Mouse (Mus musculus) E14TG2a.4 (cell line): ENCODE measurements around the gene Rack1.
"Not testable (repeated sequence)": the region's sequence is repeated elsewhere in the genome, so short reads cannot be mapped to it uniquely, and the experiment has no call there.

Experiments
- H3K27me3 ChIP-seq: 2 replicates; pipeline ENCODE4 v1.6.1; 2014; ENCODE audit warnings: low read length, control low read depth; ENCODE audit not compliant: insufficient read depth
- H3K36me3 ChIP-seq: 2 replicates; pipeline ENCODE4 v1.6.1; 2014; ENCODE audit warnings: low read length, control low read depth; ENCODE audit not compliant: insufficient read depth
- H3K4me1 ChIP-seq: replicated peaks from 2 replicates; pipeline ENCODE4 v1.6.1; 2014; ENCODE audit warnings: low read depth, low read length, control low read depth
- H3K4me3 ChIP-seq: replicated peaks from 2 replicates; pipeline ENCODE4 v1.5.1; 2014; ENCODE audit warnings: mild to moderate bottlenecking, low read length
- H3K9me3 ChIP-seq: 2 replicates; pipeline ENCODE4 v1.6.1; 2014; ENCODE audit warnings: low read length, control low read depth
- CTCF ChIP-seq: conservative IDR thresholded peaks from 2 replicates; pipeline ENCODE4 v1.5.1; 2014; ENCODE audit warnings: low read length
- NANOG ChIP-seq: IDR thresholded peaks from 2 replicates; pipeline ENCODE4 v1.6.1; 2014; ENCODE audit warnings: borderline replicate concordance, low read length, mixed read lengths
- POU5F1 ChIP-seq: IDR thresholded peaks from 2 replicates; pipeline ENCODE4 v1.6.1; 2014; ENCODE audit warnings: low read length, borderline replicate concordance

Rack1 gene

DNA sequence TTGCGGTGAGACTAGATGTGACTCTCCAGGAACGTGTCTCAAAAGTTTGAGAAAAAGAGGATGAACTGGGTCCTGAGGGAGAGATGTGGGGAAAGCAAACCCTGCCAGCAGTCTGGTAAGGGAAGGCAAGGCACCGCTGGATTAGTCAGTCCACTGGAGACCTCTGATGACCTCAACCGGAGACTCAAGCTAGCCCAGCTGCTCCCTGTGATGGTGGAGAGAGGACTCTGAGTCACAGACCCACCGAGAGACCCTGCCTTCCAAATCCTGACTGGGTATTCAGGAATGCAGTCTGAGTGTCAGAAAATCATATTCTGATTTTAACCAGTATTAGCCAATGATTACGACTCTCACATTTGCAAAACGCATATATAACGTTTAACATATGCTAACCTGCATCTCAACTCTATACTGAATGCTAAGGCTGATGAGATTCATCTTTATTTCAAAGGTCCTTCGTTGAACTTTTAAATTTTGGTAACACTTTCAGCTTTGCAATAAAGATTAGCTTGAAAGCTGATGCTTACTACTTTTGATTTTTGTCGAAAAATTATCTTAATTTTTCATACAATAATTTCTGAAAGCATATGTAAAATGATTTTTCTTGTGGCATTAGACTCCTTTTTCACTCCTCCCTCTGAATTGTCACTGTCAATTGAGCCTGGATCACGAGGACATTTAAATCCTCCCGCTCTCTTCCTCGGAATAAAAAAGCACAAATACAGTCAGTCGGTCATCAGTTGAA is 22.8 kb downstream of the Rack1 start:
- peaks cover 2% of the 10 kb centered on the region for H3K9me3 ChIP-seq
- H3K4me1 ChIP-seq, result peaks cover 58% of the 10 kb centered on the region
- peak overlapping the region; percentile 69 for H3K4me3 ChIP-seq
- H3K36me3 ChIP-seq, result no peaks in the 10 kb centered on the region
- TF ChIP-seq CTCF (no peak), POU5F1 (no peak), NANOG (no peak)
- H3K27me3 ChIP-seq, result peaks cover 8% of the 10 kb centered on the region

DNA sequence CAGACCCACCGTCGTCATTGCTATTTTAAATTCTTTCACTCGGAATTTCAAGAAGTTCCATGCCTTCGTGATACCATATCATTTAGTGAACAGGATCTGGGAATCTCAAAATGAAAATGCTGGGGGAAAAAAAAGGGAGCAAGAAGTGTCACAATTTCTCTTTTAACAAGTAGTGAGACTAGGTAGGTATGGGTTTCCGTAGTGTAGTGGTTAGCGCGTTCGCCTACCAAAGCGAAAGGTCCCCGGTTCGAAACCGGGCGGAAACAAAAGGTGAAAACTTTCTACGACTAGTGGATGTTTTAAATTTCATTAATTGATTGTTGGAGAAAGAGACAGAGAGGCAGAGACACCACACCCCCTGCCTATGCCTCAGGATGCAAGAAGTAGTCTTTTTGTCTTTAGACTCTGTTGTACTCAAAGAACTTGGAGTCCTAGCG is 23.4 kb downstream of the Rack1 start:
- Histone ChIP-seq H3K4me1 (peaks cover 58% of the 10 kb centered on the region), H3K4me3 (peak overlapping the region; percentile 69), H3K27me3 (peaks cover 8% of the 10 kb centered on the region), H3K9me3 (peaks cover 5% of the 10 kb centered on the region), H3K36me3 (no peaks in the 10 kb centered on the region)
- TF ChIP-seq CTCF, result no peak
- no peak for TF ChIP-seq NANOG
- TF ChIP-seq POU5F1, result no peak

DNA sequence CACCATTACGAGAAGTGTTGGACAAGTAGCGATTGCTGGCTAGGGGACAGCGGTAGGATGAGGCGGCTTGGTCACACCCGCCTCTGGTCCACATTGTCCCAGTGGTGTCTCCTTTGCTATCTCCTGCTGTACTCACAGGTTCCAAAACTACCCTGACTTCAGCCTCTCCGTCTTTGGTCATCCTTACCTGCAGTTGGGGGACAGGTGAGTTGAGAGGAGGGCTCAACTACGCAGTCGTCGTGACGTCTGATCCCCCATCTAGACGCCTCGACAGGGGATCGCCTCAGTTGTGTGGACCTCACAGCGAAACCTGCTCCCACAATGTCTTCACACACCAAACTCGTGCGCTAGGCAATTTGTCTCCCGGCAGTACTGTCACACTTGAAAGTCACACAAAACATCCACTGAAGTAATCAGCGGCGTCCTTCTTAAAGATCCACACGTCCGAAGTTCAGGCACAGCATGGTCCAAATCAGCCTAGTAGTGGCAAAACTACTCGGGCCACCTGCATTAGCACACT is 24.2 kb downstream of the Rack1 start:
- peaks cover 60% of the 10 kb centered on the region for H3K4me1 ChIP-seq
- TF ChIP-seq POU5F1 (no peak), NANOG (no peak), CTCF (no peak)
- no peaks in the 10 kb centered on the region for H3K36me3 ChIP-seq

DNA sequence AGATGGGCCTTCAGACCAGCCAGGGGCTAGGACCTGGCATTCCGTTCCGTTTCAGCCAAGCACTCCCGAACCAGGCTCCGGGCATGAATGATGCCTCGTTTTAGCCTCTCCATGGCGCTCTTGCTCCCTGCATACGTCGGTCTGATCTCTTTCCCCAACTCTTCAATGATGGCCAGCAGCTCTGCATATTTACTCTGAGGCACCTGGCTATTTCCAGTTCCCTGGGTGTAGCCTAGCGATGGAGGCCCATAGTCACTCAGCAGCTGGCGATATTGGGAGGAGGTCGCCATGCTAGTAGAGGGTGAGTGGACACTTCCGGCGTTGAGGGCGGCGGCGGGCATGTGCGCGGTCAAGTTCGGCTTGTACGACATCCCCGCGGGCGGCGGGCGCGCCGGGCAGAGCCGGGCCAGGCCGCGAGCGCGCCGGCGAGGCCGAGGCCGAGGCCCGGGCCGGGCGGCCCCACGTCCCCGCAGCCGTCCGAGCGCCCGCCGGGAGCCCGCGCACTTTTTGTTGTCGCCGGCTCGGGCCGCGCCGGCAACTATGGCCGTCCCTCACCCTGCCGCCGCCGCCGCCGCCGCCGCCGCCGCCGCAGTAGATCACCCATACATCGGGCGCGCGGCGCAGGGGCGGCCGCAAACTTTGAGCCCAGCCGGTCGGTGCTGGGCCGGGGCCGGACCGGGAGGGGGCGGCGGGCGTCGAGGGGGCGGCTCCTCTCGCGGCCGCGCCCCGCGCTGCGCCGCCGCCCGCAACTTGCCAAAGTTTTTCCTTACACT is 26.0 kb downstream of the Rack1 start, which contains the start of the genes Trim7 and Gm12184:
Gene Trim7, plus strand, starts transcription at position 162 of the 773 bp plus-strand sequence.
Gene Gm12184, minus strand, starts transcription at position 677 of the 773 bp plus-strand sequence.
- H3K36me3 ChIP-seq, H3K27me3 ChIP-seq: not testable (repeated sequence)

More for the DNA sequence above, 24.2 kb downstream of the Rack1 start:
- Histone ChIP-seq H3K9me3 (peaks cover 5% of the 10 kb centered on the region), H3K27me3 (peaks cover 8% of the 10 kb centered on the region), H3K4me3 (peak overlapping the region; percentile 69)

DNA sequence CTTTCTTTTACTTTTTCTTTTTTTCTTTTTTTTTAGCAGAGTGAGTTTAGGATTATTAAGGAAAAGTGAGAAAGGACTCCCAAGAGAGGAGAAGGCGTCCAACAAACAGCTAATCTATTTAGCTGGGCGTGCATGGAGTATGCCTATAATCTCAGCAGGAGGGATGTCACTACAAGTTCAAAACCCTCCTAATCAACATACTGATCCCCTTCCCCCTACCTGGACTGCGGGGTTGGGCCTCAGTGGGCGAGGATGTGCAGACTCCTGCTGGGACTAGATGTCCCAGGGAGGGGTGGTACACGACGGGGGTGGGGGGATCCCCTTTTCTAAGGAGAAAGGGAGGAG is 26.6 kb downstream of the Rack1 start:
- peaks cover 5% of the 10 kb centered on the region for H3K9me3 ChIP-seq
- peak overlapping the region; percentile 73 for H3K4me3 ChIP-seq
- H3K36me3 ChIP-seq, result no peaks in the 10 kb centered on the region
- H3K27me3 ChIP-seq, result peaks cover 8% of the 10 kb centered on the region
- H3K4me1 ChIP-seq, result peaks cover 48% of the 10 kb centered on the region
- TF ChIP-seq CTCF (no peak), NANOG (no peak), POU5F1 (no peak)

More for the DNA sequence above, 26.0 kb downstream of the Rack1 start, which contains the start of the genes Trim7 and Gm12184:
- H3K4me3 ChIP-seq, result peak within 1 kb of the TSS; percentile 73
- peaks cover 53% of the 10 kb centered on the region for H3K4me1 ChIP-seq
- H3K9me3 ChIP-seq, result not testable (repeated sequence)

DNA sequence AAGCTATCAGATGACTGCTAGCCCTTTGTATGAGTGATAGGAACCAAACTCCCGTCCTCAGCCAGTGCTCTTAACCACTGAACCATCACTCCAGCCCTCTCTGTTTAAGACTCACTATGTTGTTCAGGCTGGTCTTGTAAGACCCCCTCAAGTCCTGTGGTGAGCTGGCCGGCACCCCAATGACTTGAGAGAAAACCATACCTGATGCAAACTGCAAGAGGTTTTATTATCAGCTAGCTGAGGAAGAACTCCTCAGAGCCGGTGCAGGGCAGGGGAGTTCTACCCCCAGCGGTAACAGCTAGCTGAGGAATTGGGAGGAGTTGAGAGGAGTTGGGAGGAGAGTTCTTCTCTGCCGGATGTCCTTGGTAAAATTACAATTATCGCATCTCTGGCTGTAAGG is 27.8 kb downstream of the Rack1 start:
- Histone ChIP-seq H3K36me3 (no peaks in the 10 kb centered on the region), H3K9me3 (peaks cover 5% of the 10 kb centered on the region), H3K4me1 (peaks cover 42% of the 10 kb centered on the region), H3K4me3 (peak overlapping the region; percentile 7; the same call in 1 of the 2 replicates), H3K27me3 (peaks cover 8% of the 10 kb centered on the region)
- TF ChIP-seq NANOG, result no peak
- TF ChIP-seq POU5F1, result peak; percentile 28; the same call in 1 of the 2 replicates
- TF ChIP-seq CTCF, result no peak

DNA sequence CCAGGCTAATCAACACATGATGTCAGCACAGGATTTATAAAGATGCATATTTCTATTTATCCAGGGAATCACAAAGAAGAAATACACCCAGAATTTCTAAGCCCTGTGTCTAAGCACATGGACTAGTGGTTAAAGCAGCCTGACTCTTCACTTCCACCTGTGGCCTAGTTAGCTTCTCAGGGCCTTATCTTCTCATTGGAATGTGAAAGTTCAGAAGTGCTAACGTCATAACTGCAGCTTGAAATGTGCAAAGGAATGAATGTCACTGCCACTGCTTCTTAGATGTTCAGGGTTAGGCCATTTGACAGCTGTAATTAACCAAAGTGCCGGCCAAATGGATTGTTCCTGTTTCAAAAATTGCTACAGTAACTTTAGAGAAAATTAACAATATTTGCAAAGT is 30.1 kb downstream of the Rack1 start:
- no peak overlapping the region for H3K4me3 ChIP-seq
- no peak for TF ChIP-seq POU5F1
- TF ChIP-seq CTCF, result no peak
- TF ChIP-seq NANOG, result no peak
- H3K9me3 ChIP-seq, result peaks cover 5% of the 10 kb centered on the region
- no peaks in the 10 kb centered on the region for H3K27me3 ChIP-seq
- peaks cover 31% of the 10 kb centered on the region for H3K4me1 ChIP-seq
- H3K36me3 ChIP-seq, result no peaks in the 10 kb centered on the region

DNA sequence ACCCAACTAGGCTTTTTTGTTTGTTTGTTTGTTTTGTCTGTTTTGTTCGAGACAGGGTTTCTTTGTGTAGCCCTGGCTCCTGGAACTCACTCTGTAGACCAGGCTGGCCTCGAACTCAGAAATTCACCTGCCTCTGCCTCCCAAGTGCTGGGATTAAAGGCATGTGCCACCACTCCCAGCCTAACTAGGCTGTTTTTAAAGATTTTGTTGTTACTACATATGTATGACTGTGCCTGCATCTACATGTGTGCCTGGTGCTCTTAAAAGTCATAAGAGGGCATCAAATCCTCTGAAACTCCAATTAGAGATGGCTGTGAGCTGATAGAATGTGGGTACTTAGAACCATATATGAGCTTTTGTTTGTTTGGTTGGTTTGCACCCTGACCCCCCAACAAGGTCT is 31.1 kb downstream of the Rack1 start:
- no peak overlapping the region for H3K4me3 ChIP-seq
- H3K4me1 ChIP-seq, result peaks cover 40% of the 10 kb centered on the region
- peaks cover 5% of the 10 kb centered on the region for H3K9me3 ChIP-seq
- no peaks in the 10 kb centered on the region for H3K36me3 ChIP-seq
- H3K27me3 ChIP-seq, result 0 out of 2 replicates have a peak, but pooled peaks cover 3% of the 10 kb centered on the region
- no peak for TF ChIP-seq POU5F1
- TF ChIP-seq CTCF, result no peak
- TF ChIP-seq NANOG, result no peak
